Mouse (Mus musculus) adipocyte (in vitro differentiated cells): ENCODE results near the gene Rmnd5b.
A peak's percentile ranks its signal among the peaks of the same experiment; 100 is the strongest.
"Not testable (repeated sequence)": the region's sequence is repeated elsewhere in the genome, so short reads cannot be mapped to it uniquely, and the experiment has no call there.

Experiments used
- DNase-seq: peaks from one replicate; pipeline ENCODE4 v3.0.0-alpha.2; 2016; ENCODE audit warnings: low spot score

Gene Rmnd5b

DNA sequence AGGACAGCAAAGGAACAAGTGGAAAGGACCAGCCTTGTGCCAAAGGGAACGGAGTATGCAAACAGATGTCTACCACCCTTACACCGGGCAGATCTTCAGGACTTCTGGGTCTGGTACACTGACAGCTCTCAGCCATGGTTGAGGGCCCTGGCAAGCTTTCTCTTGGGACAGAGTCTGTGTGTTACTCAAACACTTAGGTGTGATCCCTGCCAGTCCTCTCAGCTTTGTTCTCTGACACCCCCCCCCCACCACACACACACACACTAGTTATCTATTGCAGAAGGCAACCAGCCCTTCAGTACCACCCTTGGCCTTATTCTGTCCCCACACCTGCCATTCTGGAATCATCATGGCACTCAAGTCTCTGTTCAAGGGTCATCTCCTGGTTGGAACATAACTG lies 13.9 kb downstream of the Rmnd5b start:
- DNase-seq: no peak

DNA sequence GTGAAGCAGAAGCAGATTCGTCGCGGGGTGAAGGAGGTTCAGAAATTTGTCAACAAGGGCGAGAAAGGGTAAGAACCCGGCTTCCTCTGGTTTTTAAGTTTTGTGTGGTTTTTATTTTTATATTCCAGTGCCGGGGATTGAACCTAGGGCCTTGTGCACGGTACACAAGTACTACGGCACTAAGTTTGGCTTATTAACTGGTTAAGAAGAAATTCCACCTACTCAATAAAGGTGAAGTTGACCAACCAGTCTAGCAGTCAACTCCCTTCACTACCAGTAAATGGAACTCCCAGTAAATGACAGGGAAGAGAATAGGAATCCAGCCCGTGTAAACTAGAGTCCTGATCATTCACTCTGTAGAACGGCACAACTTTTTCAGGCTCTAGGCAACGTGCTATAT lies 15.6 kb downstream of the Rmnd5b start:
- DNase-seq: no peak

DNA sequence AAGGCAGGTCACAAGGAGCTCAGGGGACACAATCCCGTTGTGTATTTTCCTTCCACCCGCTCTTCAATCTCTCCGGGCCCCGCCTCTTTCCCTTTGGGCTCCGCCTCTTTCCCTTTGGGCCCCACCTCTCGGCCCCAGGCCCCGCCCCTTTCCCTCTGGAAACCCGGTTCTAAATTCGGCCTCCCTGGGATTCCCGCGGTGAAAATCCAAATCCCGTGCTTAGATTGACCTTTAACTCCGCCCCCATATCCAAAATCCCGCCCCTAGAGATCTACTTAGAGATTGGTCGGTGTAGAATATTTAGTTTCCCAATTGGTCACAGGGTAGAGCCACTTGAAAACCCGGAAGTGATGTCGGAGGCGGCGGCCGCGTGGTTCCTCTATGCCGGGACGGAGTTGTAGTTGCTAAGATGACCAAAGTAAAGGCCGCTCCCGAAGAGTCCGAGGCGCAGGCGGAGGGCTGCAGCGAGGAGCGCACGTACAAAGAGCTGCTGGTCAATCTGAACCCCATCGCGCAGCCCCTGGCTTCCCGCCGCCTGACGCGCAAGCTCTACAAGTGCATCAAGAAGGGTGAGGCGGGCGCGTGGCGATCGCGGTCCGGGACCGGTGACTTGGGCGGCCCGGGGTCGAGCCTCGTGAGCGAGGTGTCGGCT lies 16.2 kb downstream of the Rmnd5b start, which contains the start of gene Nhp2:
Nhp2 (plus strand) TSS at position 327 of the 652 bp plus-strand sequence.
- peak; percentile 99 for DNase-seq

DNA sequence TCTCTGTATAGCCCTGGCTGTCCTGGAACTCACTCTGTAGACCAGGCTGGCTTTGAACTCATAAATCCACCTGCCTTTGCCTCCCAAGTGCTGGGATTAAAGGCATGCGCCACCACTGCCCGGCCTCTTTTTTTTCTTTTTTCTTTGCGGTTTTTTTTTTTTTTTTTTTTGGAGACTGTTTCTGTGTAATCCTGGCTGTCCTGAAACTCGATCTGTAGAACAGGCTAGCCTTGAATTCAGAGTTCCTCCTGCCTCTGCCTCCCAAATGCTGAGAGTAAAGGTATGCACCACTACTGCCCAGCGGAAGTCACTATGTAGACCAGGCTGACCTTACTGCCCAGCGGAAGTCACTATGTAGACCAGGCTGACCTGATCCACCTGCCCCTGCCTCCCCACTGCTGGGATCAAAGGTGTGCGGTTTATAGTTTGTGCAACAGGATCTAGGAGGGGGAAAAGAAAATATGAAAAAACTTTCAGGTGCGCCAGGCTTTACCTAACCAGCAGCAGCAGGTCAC lies 16.7 kb downstream of the Rmnd5b start:
- DNase-seq: no peak

DNA sequence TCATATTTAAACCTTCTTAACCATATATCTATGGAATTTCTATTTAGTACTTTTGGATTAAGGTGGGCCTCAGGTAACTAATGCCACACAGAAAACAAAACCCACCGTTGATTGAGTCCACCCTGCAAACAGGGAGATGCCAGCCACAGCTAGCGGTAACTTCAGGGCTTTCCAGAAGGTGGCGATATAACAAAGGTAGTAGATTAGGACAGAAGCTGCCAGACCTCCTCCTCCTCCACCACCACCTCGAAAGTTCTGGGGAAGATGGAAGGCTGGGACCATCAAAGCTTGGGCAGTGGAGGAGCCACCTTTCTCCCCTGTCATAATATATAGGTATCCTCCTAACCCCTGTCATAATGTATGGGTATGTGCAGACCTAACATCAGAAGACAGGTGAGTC lies 18.0 kb downstream of the Rmnd5b start:
- peak; percentile 70 for DNase-seq

DNA sequence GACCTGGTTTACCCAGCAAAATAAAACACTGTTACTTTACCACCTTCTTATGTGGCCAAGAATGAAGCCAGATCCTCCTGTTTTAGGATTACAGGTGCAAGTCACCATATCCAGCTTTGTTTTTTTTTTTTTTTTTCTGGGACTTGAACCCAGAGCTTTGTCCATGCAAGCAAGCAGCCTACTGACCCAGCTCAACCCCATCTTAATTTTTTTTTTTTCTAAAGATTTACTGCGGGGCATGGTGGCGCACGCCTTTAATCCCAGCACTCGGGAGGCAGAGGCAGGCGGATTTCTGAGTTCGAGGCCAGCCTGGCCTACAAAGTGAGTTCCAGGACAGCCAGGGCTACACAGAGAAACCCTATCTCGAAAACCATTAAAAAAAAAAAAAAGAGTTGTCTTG lies 19.6 kb downstream of the Rmnd5b start:
- not testable (repeated sequence) for DNase-seq

DNA sequence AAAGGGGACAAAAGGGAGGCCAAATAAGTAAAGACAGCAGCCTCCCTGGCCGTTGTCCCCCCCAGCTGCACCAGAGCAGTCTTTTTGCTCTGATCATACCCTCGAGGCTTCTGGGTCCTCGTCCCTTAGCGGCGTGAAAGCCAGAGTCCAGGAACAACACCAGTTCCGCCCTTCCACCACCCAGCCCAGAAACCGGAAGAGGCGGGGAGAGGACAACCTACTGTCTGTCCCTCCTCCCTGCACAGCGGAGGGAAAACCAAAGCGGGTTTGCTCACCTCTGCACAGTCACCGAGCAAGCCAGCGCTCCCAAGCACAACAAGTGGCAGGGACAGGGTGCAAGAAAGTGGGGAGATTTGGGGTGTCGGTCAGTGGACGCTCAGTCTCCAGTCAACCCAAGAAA lies 20.1 kb downstream of the Rmnd5b start:
- DNase-seq: peak; percentile 85

- DNase-seq: peak; percentile 83
Observed at GRCm38 (mm10) chr11:51615129-51615528, 20.6 kb downstream of the Rmnd5b start.

DNA sequence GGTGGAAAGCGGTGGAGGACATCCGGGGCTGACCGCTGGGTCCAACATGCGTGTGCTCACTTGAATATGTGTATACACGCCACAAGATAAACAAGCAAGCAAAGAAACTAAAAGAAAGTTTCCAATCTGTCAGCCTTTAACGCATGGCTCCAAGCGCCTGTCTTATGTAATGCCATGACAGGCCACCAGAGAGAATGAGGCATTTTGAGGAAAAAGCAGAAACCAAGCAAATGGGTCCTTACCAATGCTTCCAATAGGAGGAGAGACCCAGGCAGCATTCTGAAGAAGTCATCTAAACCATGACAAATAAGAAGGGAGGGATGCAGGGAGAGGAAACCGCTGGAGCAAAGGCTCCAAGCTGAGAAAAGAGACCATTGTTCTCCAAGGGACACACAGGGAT lies 21.4 kb downstream of the Rmnd5b start:
- DNase-seq: no peak

DNA sequence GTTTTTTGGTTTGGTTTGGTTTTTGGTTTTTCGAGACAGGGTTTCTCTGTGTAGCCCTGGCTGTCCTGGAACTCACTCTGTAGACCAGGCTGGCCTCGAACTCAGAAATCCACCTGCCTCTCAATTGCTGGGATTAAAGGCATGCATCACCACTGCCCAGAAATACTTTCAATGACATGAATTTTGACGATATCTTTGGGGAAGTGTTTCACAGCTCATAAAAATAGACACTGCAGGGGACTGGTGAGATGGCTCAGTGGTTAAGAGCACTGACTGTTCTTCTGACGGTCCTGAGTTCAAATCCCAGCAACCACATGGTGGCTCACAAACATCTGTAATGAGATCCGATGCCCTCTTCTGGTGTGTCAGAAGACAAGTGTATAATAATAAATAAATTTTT lies 25.8 kb downstream of the Rmnd5b start:
- DNase-seq: not testable (repeated sequence)

- DNase-seq: no peak
Observed at GRCm38 (mm10) chr11:51609266-51609909, 26.3 kb downstream of the Rmnd5b start.

GRCm38 (mm10) chr11:51607096-51607738 lies 28.5 kb downstream of the Rmnd5b start:
- DNase-seq: no peak

DNA sequence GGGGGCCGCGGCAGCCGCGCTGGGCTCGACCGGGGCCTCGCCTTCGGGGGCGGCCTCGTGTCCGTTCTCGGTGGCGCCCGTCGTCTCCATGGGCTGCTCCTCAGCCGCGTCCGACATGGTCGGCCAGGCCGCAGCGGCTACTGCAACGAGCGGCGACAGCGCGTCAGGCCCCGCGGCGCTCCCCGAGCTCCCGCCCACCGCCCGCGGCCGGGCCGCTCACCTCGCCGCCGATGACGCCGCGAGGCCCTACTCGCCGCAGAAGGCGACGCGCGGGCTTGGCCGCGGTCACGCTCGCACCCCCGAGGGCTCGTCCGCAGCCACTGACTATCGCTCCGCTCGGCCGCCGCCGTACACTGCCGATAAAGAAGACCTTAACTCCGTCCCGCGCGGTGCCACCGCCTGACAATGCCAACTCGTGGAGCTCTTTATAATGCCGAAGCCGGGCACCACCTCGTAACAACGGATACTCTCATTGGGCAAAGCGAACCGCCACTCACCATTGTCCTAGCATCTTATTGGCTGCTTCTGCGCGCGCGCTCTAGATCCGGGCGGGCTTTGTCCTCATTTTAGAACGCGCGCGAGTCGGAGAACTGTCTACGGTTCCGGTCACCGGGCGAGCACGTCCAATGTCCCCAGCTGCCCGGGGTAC lies 29.1 kb downstream of the Rmnd5b start, which contains the start of gene Hnrnpab:
Hnrnpab (minus strand) TSS at position 401 of the 649 bp plus-strand sequence.
- peak; percentile 98 for DNase-seq

GRCm38 (mm10) chr11:51605602-51606446 lies 29.9 kb downstream of the Rmnd5b start:
- DNase-seq: peak; percentile 88

DNA sequence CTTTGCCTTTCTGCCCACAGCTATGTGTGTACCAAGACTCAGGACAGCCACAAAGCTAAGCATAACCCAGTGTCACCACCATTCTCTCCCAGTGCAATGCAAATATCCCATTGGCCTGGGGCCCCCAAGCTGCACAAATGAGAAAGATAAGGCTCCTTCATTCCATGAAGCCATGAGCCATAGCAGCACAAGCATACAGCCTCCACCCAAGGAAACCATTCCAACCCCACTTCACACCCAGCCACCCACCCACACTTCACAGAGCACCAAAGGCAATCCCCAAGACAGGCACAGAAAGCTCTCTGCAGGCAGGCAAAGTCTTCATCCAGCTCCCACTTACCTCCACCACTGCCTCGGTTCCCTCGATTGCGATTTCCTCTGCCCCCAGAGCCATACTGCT lies 33.4 kb downstream of the Rmnd5b start:
- no peak for DNase-seq

GRCm38 (mm10) chr11:51597553-51597952 lies 38.1 kb downstream of the Rmnd5b start:
- no peak for DNase-seq

- peak; percentile 14 for DNase-seq
Observed at GRCm38 (mm10) chr11:51595459-51596083, 40.1 kb downstream of the Rmnd5b start.

- DNase-seq: no peak
Observed at GRCm38 (mm10) chr11:51594715-51595350, 40.9 kb downstream of the Rmnd5b start.

DNA sequence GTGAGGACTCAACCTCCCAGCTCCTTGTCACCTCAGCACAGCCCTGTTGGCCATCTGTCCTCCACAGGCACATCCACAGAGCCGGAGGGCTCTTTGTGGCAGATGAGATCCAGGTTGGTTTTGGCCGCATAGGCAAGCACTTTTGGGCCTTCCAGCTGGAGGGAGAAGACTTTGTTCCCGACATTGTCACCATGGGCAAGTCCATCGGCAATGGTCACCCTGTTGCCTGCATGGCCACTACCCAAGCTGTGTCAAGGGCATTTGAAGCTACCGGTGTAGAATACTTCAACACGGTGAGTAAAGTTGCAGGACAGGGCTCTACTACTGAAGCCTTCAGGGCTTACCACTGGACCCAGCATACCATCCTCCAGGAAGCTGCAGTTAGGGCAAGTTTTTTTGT lies 41.8 kb downstream of the Rmnd5b start:
- DNase-seq: no peak

DNA sequence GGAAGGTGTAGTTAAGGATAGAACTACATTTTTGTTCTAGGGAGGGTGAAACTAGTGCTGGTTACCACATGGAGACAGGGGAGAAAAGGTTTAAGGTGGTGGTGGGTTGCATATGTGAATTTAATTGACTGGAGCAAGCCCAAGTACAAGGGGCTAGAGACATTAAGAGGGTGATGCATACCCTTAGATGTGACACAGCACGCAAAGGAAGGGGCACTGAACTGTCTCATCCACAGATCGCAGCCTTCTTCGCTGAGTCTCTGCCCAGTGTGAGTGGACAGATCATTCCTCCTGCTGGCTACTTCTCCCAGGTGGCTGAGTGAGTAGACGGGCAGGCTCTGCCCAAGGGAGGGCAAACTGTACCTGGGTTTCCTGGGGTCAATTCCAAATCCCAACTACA lies 42.3 kb downstream of the Rmnd5b start:
- no peak for DNase-seq

GRCm38 (mm10) chr11:51591915-51592314 lies 43.8 kb downstream of the Rmnd5b start:
- no peak for DNase-seq
